ENCODE assay signal across 12 mouse cellular contexts in genomic region chr13:104037531-104038290, GRCm38 (mm10).
A peak's percentile ranks its signal among the peaks of the same experiment; 100 is the strongest.
DNase-seq lines count a peak whose midpoint lies in the region; ATAC-seq and TF ChIP-seq lines count a peak whose summit lies in the region.
"Had no signal": no experiment of that assay in that cellular context is flagged by ENCODE, and none has a peak within 500 bp of the region (broad histone marks: within the 10 kb centered on the region; RNA-seq: fewer than 3 reads in every experiment).

No protein-coding gene starts in this region.

- H3K27me3 ChIP-seq in kidney, embryonic 16.5 days (ENCODE audit: insufficient read depth, low read length) = no peaks in the 10 kb centered on the region
- no peaks in the 10 kb centered on the region for H3K27me3 ChIP-seq in embryonic facial prominence, embryonic 12.5 days
- H3K27me3 ChIP-seq in liver, embryonic 14.5 days (ENCODE audit: control insufficient read depth, insufficient read depth, low read length) = no peaks in the 10 kb centered on the region
- H3K27me3 ChIP-seq in small intestine, adult 2 months (ENCODE audit: control insufficient read depth, insufficient read depth, low read length) = no peaks in the 10 kb centered on the region
- H3K27me3 ChIP-seq: heart, embryonic 12.5 days; midbrain, embryonic 12.5 days had no signal

- no peak for TF ChIP-seq CTCF in liver, embryonic 14.5 days (IDR thresholded peaks at IDR 0.05; ENCODE audit: low read depth)
- TF ChIP-seq CTCF in small intestine, adult 2 months (IDR thresholded peaks at IDR 0.05; ENCODE audit: extremely low read depth, insufficient read length, insufficient replicate concordance, low read depth, low read length) = no peak

- peak overlapping the region; percentile 80 for H3K27ac ChIP-seq in kidney, embryonic 16.5 days (ENCODE audit: low read length)
- 0 out of 2 replicates have a peak overlapping the region, but pooled peaks have one; percentile 24 for H3K27ac ChIP-seq in embryonic facial prominence, embryonic 12.5 days
- no peak overlapping the region for H3K27ac ChIP-seq in liver, embryonic 14.5 days
- H3K27ac ChIP-seq in small intestine, adult 2 months (ENCODE audit: insufficient read depth, low read depth, low read length) = peak overlapping the region; percentile 85
- H3K27ac ChIP-seq: midbrain, embryonic 12.5 days had no signal

- H3K9me3 ChIP-seq in kidney, embryonic 16.5 days (ENCODE audit: low read length) = no peaks in the 10 kb centered on the region
- no peaks in the 10 kb centered on the region for H3K9me3 ChIP-seq in embryonic facial prominence, embryonic 12.5 days
- no peaks in the 10 kb centered on the region for H3K9me3 ChIP-seq in liver, embryonic 14.5 days (ENCODE audit: control insufficient read depth, low read length)
- H3K9me3 ChIP-seq: G1E; heart, embryonic 12.5 days; midbrain, embryonic 12.5 days had no signal

- no peaks in the 10 kb centered on the region for H3K36me3 ChIP-seq in kidney, embryonic 16.5 days (ENCODE audit: insufficient read depth, low read length)
- no peaks in the 10 kb centered on the region for H3K36me3 ChIP-seq in embryonic facial prominence, embryonic 12.5 days
- H3K36me3 ChIP-seq in liver, embryonic 14.5 days (replicated peaks; ENCODE audit: control insufficient read depth, insufficient read depth, low read depth) = no peaks in the 10 kb centered on the region
- no peaks in the 10 kb centered on the region for H3K36me3 ChIP-seq in small intestine, adult 2 months (ENCODE audit: control insufficient read depth, insufficient read depth, low read length)

- TF ChIP-seq EP300 in liver, embryonic 14.5 days (IDR thresholded peaks at IDR 0.05; ENCODE audit: low read depth) = 0 out of 2 replicates have a peak, but pooled peaks have one; percentile 9

- WGBS in kidney, embryonic 16.5 days = 25% methylated on average over 9 of the region's 9 CpGs
- 29% methylated on average over 9 of the region's 9 CpGs for WGBS in embryonic facial prominence, embryonic 12.5 days
- WGBS in liver, embryonic 14.5 days (ENCODE audit: insufficient replicate concordance) = 59% methylated on average over 9 of the region's 9 CpGs
- WGBS in small intestine, adult 2 months = 38% methylated on average over 9 of the region's 9 CpGs

- peak overlapping the region; percentile 10; the same call in 1 of the 2 replicates for H3K9ac ChIP-seq in kidney, embryonic 16.5 days (replicated peaks; ENCODE audit: low read length)
- no peak overlapping the region for H3K9ac ChIP-seq in embryonic facial prominence, embryonic 12.5 days
- H3K9ac ChIP-seq in liver, embryonic 14.5 days (replicated peaks) = no peak overlapping the region
- H3K9ac ChIP-seq: heart, embryonic 12.5 days; midbrain, embryonic 12.5 days had no signal

- ATAC-seq in kidney, embryonic 16.5 days (ENCODE audit: low FRiP score, low TSS enrichment) = peak; percentile 60
- 0 out of 2 replicates have a peak, but pooled peaks have one; percentile 48 for ATAC-seq in embryonic facial prominence, embryonic 12.5 days (ENCODE audit: insufficient number of reproducible peaks, insufficient read depth, low FRiP score, low TSS enrichment)
- peak; percentile 61 for ATAC-seq in liver, embryonic 14.5 days (ENCODE audit: insufficient read depth)

- intact Hi-C loops in left cerebral cortex, postnatal 14 days (cut with DNase I) = no loop called here

- H3K4me3 ChIP-seq in kidney, embryonic 16.5 days (ENCODE audit: low read length) = no peak overlapping the region
- no peak overlapping the region for H3K4me3 ChIP-seq in embryonic facial prominence, embryonic 12.5 days
- no peak overlapping the region for H3K4me3 ChIP-seq in liver, embryonic 14.5 days (ENCODE audit: insufficient read depth in 1 of 2, low read depth in 2 of 2, low read length in 2 of 2)
- peak overlapping the region; percentile 24; the same call in 1 of the 2 replicates for H3K4me3 ChIP-seq in small intestine, adult 2 months (ENCODE audit: low read depth, low read length)
- H3K4me3 ChIP-seq: heart, embryonic 12.5 days; midbrain, embryonic 12.5 days had no signal

- DNase-seq in kidney, postnatal 36 days = no peak
- DNase-seq in liver, embryonic 14.5 days (ENCODE audit: low read depth in 3 of 3, low spot score in 3 of 3) = peak in 2 of 3 experiments; percentile 31 to 32
- no peak for DNase-seq in right cerebral cortex, postnatal 10 days (ENCODE audit: low spot score in 2 of 2)
- no peak for DNase-seq in retina, postnatal 1 day
- no peak for DNase-seq in left cerebral cortex, postnatal 14 days (ENCODE audit: low spot score in 2 of 2)
- DNase-seq: thymus, postnatal 25 days had no signal

- 0 out of 2 replicates have a peak overlapping the region, but pooled peaks have one; percentile 12 for H3K4me2 ChIP-seq in kidney, embryonic 16.5 days (replicated peaks; ENCODE audit: low read depth, low read length)
- H3K4me2 ChIP-seq in embryonic facial prominence, embryonic 12.5 days (replicated peaks) = no peak overlapping the region
- H3K4me2 ChIP-seq in liver, embryonic 14.5 days (ENCODE audit: low read depth) = peak overlapping the region; percentile 1; the same call in 1 of the 2 replicates
- H3K4me2 ChIP-seq: heart, embryonic 12.5 days; midbrain, embryonic 12.5 days had no signal

- no peak for TF ChIP-seq POLR2A in small intestine, adult 2 months (IDR thresholded peaks at IDR 0.05; ENCODE audit: low read depth, low read length)

- H3K4me1 ChIP-seq in kidney, embryonic 16.5 days (ENCODE audit: insufficient read depth, low read length) = peaks cover 53% of the 10 kb centered on the region
- H3K4me1 ChIP-seq in embryonic facial prominence, embryonic 12.5 days = peaks cover 49% of the 10 kb centered on the region
- peaks cover 6 to 51% of the 10 kb centered on the region in 2 experiments for H3K4me1 ChIP-seq in liver, embryonic 14.5 days (replicated peaks; ENCODE audit: control insufficient read depth in 2 of 2, insufficient read depth in 2 of 2, low read length in 1 of 2)
- peaks cover 51% of the 10 kb centered on the region for H3K4me1 ChIP-seq in small intestine, adult 2 months (ENCODE audit: control insufficient read depth, insufficient read depth, insufficient read length, low read length)

Comparison
In these comparisons a context has a peak if more than half of its experiments do, and no peak if none do; other contexts are left out.
1. DNase-seq: peak in liver, embryonic 14.5 days (2 of 3); none in kidney, postnatal 36 days (0 of 2), right cerebral cortex, postnatal 10 days (0 of 2), retina, postnatal 1 day (single experiment) and left cerebral cortex, postnatal 14 days (0 of 2).
2. Peak in every context shown above with its lines, with median percentiles within 50 percentile points of each other: ATAC-seq.